Mouse (Mus musculus): Measurements from ENCODE around the gene Sema6d.

GRCm38 (mm10) chr2:124522426-124522825, 432.7 kb downstream of the Sema6d start:
- TF ChIP-seq CTCF (IDR thresholded peaks at IDR 0.05; ENCODE audit: borderline replicate concordance, extremely low read depth, insufficient read depth, insufficient read length) (no peak), POLR2A (IDR thresholded peaks at IDR 0.05; ENCODE audit: borderline replicate concordance, extremely low read depth, insufficient read depth, insufficient read length, poor library complexity, severe bottlenecking) (no peak)

Data from brain, embryonic 14.5 days (tissue).